Mouse (Mus musculus) lung, postnatal 0 days (tissue): ENCODE measurements at regions not wholly inside any gene's neighbourhood (a gene's known extent, or its start where the extent isn't known, plus 50 kb on each side); places are given as distances from the start of the nearest gene placed in this dataset.

Experiments used
- CTCF ChIP-seq: IDR thresholded peaks from 2 replicates; pipeline ENCODE4 v1.5.1; 2016; ENCODE audit warnings: antibody characterized with exemption, mild to moderate bottlenecking
- EP300 ChIP-seq: IDR thresholded peaks from 2 replicates; pipeline ENCODE4 v1.6.1; 2016; ENCODE audit warnings: antibody characterized with exemption, mild to moderate bottlenecking, control low read depth

DNA sequence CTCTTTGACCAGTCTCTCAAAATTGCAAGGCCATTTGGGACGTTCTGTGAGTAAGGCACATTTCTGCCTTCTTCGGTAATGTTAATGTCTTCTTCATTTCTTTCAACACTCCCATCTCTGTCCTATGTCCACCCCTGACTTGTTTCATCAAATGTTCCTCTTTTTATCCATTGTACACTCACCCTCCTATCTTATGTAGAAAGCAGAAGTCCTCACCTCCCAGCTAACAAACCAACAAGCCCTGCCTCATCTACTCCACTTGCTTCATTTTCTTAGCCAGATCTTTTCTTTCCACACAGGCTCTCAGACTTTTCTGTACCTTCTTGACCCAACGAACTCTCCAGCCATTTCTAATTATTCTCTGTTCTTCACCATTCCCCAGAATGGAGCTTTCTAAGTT is 179.2 kb upstream of the Cnr1 start:
- no peak for TF ChIP-seq CTCF
- TF ChIP-seq EP300, result no peak
